Mouse (Mus musculus): ENCODE results near the gene Tmie.

- TF ChIP-seq POLR2A (IDR thresholded peaks at IDR 0.05; ENCODE audit: borderline replicate concordance, extremely low read depth, insufficient read depth, insufficient read length, poor library complexity, severe bottlenecking), result no peak
- TF ChIP-seq CTCF (IDR thresholded peaks at IDR 0.05; ENCODE audit: borderline replicate concordance, extremely low read depth, insufficient read depth, insufficient read length), result no peak
These were observed 35.7 kb downstream of the Tmie start, which contains the start of gene Prss46 for GRCm38 (mm10) chr9:110844206-110844605.
